Mouse (Mus musculus) liver, postnatal 0 days (tissue): Measurements from ENCODE around the gene Acadm.

ENCODE experiments used
- CTCF ChIP-seq: sonication (generic); IDR thresholded peaks from 2 replicates; pipeline ENCODE4 v1.5.1; 2016; ENCODE audit warnings: antibody characterized with exemption, low read depth
- EP300 ChIP-seq: IDR thresholded peaks from 2 replicates; pipeline ENCODE4 v1.6.1; 2016; ENCODE audit warnings: antibody characterized with exemption, low read depth, mild to moderate bottlenecking

GRCm38 (mm10) chr3:153910489-153910888 is 33.9 kb downstream of the Acadm start:
- TF ChIP-seq CTCF (no peak), EP300 (no peak)
